Mouse (Mus musculus): Measurements from ENCODE around the gene Med20. TPM values are rescaled to one million over a fixed set of nuclear protein-coding genes. Genes with fewer than 3 reads are reported as not detected.
"Not testable (repeated sequence)": the region's sequence is repeated elsewhere in the genome, so short reads cannot be mapped to it uniquely, and the experiment has no call there.

Gene Med20
- polyA plus RNA-seq, 1 experiment from 2014 or later: 41.2 TPM

- Histone ChIP-seq H3K36me3 (ENCODE audit: control insufficient read depth, insufficient read depth, low read length) (no peaks in the 10 kb centered on the region; the same call in 1 of the 2 replicates), H3K9ac (ENCODE audit: low read length) (peak overlapping the region; percentile 87), H3K9me3 (ENCODE audit: control insufficient read depth, low read length) (no peaks in the 10 kb centered on the region), H3K4me1 (ENCODE audit: control insufficient read depth, insufficient read depth, low read length) (peaks cover 37% of the 10 kb centered on the region), H3K4me3 (ENCODE audit: low read depth, low read length) (peak overlapping the region; percentile 78), H3K4me2 (peak overlapping the region; percentile 86), H3K27me3 (ENCODE audit: control insufficient read depth, insufficient read depth, low read length) (no peaks in the 10 kb centered on the region), H3K27ac (ENCODE audit: low read depth, low read length) (peak overlapping the region; percentile 97)
- WGBS: 0% methylated on average over 9 of the region's 9 CpGs
- ATAC-seq (ENCODE audit: low FRiP score) (no peak), DNase-seq (ENCODE audit: low spot score, missing footprints) (no peak)
Observed at GRCm38 (mm10) chr17:47594969-47595247, 16.5 kb upstream of the Med20 start.

GRCm38 (mm10) chr17:47595248-47596161 lies 15.9 kb upstream of the Med20 start:
- peak; percentile 96 for DNase-seq (ENCODE audit: low spot score, missing footprints)
- Histone ChIP-seq H3K27me3 (ENCODE audit: control insufficient read depth, insufficient read depth, low read length) (no peaks in the 10 kb centered on the region), H3K27ac (ENCODE audit: low read depth, low read length) (peak overlapping the region; percentile 97), H3K9ac (ENCODE audit: low read length) (peak overlapping the region; percentile 87), H3K4me2 (peak overlapping the region; percentile 86), H3K9me3 (ENCODE audit: control insufficient read depth, low read length) (no peaks in the 10 kb centered on the region), H3K4me3 (ENCODE audit: low read depth, low read length) (peak overlapping the region; percentile 78), H3K36me3 (ENCODE audit: control insufficient read depth, insufficient read depth, low read length) (no peaks in the 10 kb centered on the region; the same call in 1 of the 2 replicates), H3K4me1 (ENCODE audit: control insufficient read depth, insufficient read depth, low read length) (peaks cover 37% of the 10 kb centered on the region)
- WGBS: under 1% methylated on average over 20 of the region's 21 CpGs
- peak; percentile 74 for ATAC-seq (ENCODE audit: low FRiP score)

GRCm38 (mm10) chr17:47596162-47596838 lies 15.1 kb upstream of the Med20 start:
- Histone ChIP-seq H3K36me3 (ENCODE audit: control insufficient read depth, insufficient read depth, low read length) (peaks cover 2% of the 10 kb centered on the region), H3K9ac (ENCODE audit: low read length) (peak overlapping the region; percentile 87), H3K4me2 (peak overlapping the region; percentile 86), H3K4me3 (ENCODE audit: low read depth, low read length) (peak overlapping the region; percentile 78), H3K27ac (ENCODE audit: low read depth, low read length) (peak overlapping the region; percentile 97), H3K9me3 (ENCODE audit: control insufficient read depth, low read length) (no peaks in the 10 kb centered on the region), H3K4me1 (ENCODE audit: control insufficient read depth, insufficient read depth, low read length) (peaks cover 37% of the 10 kb centered on the region), H3K27me3 (ENCODE audit: control insufficient read depth, insufficient read depth, low read length) (no peaks in the 10 kb centered on the region)
- WGBS: 15% methylated on average over 6 of the region's 6 CpGs
- peak; percentile 33 for ATAC-seq (ENCODE audit: low FRiP score)
- peak; percentile 97 for DNase-seq (ENCODE audit: low spot score, missing footprints)

GRCm38 (mm10) chr17:47596839-47597164 lies 14.6 kb upstream of the Med20 start:
- no peak for DNase-seq (ENCODE audit: low spot score, missing footprints)
- ATAC-seq (ENCODE audit: low FRiP score): no peak
- Histone ChIP-seq H3K4me1 (ENCODE audit: control insufficient read depth, insufficient read depth, low read length) (peaks cover 37% of the 10 kb centered on the region), H3K4me3 (ENCODE audit: low read depth, low read length) (peak overlapping the region; percentile 78; the same call in 1 of the 2 replicates), H3K27me3 (ENCODE audit: control insufficient read depth, insufficient read depth, low read length) (no peaks in the 10 kb centered on the region), H3K36me3 (ENCODE audit: control insufficient read depth, insufficient read depth, low read length) (peaks cover 6% of the 10 kb centered on the region), H3K9me3 (ENCODE audit: control insufficient read depth, low read length) (no peaks in the 10 kb centered on the region), H3K27ac (ENCODE audit: low read depth, low read length) (peak overlapping the region; percentile 97), H3K9ac (ENCODE audit: low read length) (peak overlapping the region; percentile 87), H3K4me2 (peak overlapping the region; percentile 86)
- WGBS: 61% methylated on average over 5 of the region's 5 CpGs

GRCm38 (mm10) chr17:47597261-47597660 lies 14.1 kb upstream of the Med20 start:
- Histone ChIP-seq H3K4me1 (ENCODE audit: control insufficient read depth, insufficient read depth, low read length) (peaks cover 37% of the 10 kb centered on the region), H3K27me3 (ENCODE audit: control insufficient read depth, insufficient read depth, low read length) (no peaks in the 10 kb centered on the region), H3K9ac (ENCODE audit: low read length) (peak overlapping the region; percentile 87; the same call in 1 of the 2 replicates), H3K27ac (ENCODE audit: low read depth, low read length) (no peak overlapping the region), H3K4me2 (peak overlapping the region; percentile 86), H3K4me3 (ENCODE audit: low read depth, low read length) (peak overlapping the region; percentile 9; the same call in 1 of the 2 replicates), H3K36me3 (ENCODE audit: control insufficient read depth, insufficient read depth, low read length) (peaks cover 6% of the 10 kb centered on the region), H3K9me3 (ENCODE audit: control insufficient read depth, low read length) (no peaks in the 10 kb centered on the region)
- no peak for DNase-seq (ENCODE audit: low spot score, missing footprints)
- no peak for ATAC-seq (ENCODE audit: low FRiP score)
- WGBS: 52% methylated on average over 13 of the region's 13 CpGs

- Histone ChIP-seq H3K9me3 (ENCODE audit: control insufficient read depth, low read length) (no peaks in the 10 kb centered on the region), H3K27me3 (ENCODE audit: control insufficient read depth, insufficient read depth, low read length) (no peaks in the 10 kb centered on the region), H3K36me3 (ENCODE audit: control insufficient read depth, insufficient read depth, low read length) (peaks cover 8% of the 10 kb centered on the region), H3K4me3 (ENCODE audit: low read depth, low read length) (no peak overlapping the region), H3K4me1 (ENCODE audit: control insufficient read depth, insufficient read depth, low read length) (peaks cover 37% of the 10 kb centered on the region), H3K27ac (ENCODE audit: low read depth, low read length) (no peak overlapping the region), H3K9ac (ENCODE audit: low read length) (peak overlapping the region; percentile 87; the same call in 1 of the 2 replicates), H3K4me2 (peak overlapping the region; percentile 86; the same call in 1 of the 2 replicates)
- WGBS: 20% methylated on average over 10 of the region's 10 CpGs
- ATAC-seq (ENCODE audit: low FRiP score) (no peak), DNase-seq (ENCODE audit: low spot score, missing footprints) (peak; percentile 94)
Observed at GRCm38 (mm10) chr17:47597838-47598579, 13.4 kb upstream of the Med20 start.

- not testable (repeated sequence) for H3K9ac ChIP-seq (ENCODE audit: low read length); H3K9me3 ChIP-seq (ENCODE audit: control insufficient read depth, low read length); H3K4me3 ChIP-seq (ENCODE audit: low read depth, low read length); H3K27me3 ChIP-seq (ENCODE audit: control insufficient read depth, insufficient read depth, low read length); H3K27ac ChIP-seq (ENCODE audit: low read depth, low read length); H3K4me2 ChIP-seq; H3K36me3 ChIP-seq (ENCODE audit: control insufficient read depth, insufficient read depth, low read length); ATAC-seq (ENCODE audit: low FRiP score)
- H3K4me1 ChIP-seq (ENCODE audit: control insufficient read depth, insufficient read depth, low read length): peaks cover 37% of the 10 kb centered on the region
- 89% methylated on average over 10 of the region's 10 CpGs for WGBS
- DNase-seq (ENCODE audit: low spot score, missing footprints): peak; percentile 75
Observed at GRCm38 (mm10) chr17:47598580-47599304, 12.6 kb upstream of the Med20 start.

- Histone ChIP-seq H3K4me2 (no peak overlapping the region), H3K4me3 (ENCODE audit: low read depth, low read length) (no peak overlapping the region), H3K9me3 (ENCODE audit: control insufficient read depth, low read length) (no peaks in the 10 kb centered on the region), H3K4me1 (ENCODE audit: control insufficient read depth, insufficient read depth, low read length) (peaks cover 31% of the 10 kb centered on the region), H3K9ac (ENCODE audit: low read length) (no peak overlapping the region), H3K36me3 (ENCODE audit: control insufficient read depth, insufficient read depth, low read length) (peaks cover 15% of the 10 kb centered on the region), H3K27ac (ENCODE audit: low read depth, low read length) (no peak overlapping the region), H3K27me3 (ENCODE audit: control insufficient read depth, insufficient read depth, low read length) (no peaks in the 10 kb centered on the region)
- DNase-seq (ENCODE audit: low spot score, missing footprints): peak; percentile 69
- 75% methylated on average over 11 of the region's 11 CpGs for WGBS
- ATAC-seq (ENCODE audit: low FRiP score): no peak
Observed at GRCm38 (mm10) chr17:47599511-47600297, 11.7 kb upstream of the Med20 start.
